Mouse (Mus musculus): ENCODE data around the gene Ccdc63. TPM values are rescaled to one million over a fixed set of nuclear protein-coding genes. Genes with fewer than 3 reads are reported as not detected.

The Ccdc63 gene
- polyA plus RNA-seq, 1 experiment, result 0.07 TPM

DNA sequence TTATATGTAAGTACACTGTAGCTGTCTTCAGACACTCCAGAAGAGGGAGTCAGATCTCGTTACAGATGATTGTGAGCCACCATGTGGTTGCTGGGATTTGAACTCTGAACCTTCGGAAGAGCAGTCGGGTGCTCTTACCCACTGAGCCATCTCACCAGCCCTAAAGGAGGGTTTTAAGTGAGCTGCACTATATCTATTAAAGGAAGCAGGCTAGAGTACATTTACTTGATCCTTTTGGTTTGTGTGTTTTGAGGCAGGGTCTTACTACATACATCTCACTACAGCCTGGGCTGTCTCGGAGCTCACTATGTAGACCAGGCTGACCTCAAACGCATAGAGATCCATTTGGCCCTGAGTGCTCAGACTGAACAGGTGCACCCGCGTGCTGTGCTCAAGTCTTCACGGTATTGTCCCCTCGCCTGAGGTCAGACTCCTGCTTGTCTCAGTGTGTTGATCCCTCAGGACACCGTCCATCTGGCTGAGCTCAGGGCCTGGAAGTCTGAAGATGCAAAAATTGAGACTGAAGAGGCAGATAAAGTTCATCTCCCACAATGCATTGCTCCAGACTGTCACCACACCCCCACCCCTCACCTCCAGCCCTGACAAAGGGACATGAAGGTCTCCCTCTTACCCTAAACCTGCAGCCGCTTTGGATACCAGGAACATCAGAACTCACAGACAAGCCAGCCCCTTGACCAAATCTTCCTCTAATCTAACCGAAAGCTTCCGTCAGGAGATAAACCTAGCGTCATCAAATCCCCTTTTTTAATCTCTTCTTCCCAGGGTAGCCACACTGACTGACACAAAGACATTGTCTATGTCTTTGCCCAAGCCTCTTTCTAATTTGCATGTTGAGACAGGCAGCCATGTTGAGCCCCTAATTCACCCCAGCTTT lies 6.0 kb downstream of the Ccdc63 start:
- TF ChIP-seq CTCF (IDR thresholded peaks at IDR 0.05; ENCODE audit: borderline replicate concordance, extremely low read depth, insufficient read depth, insufficient read length) (no peak), POLR2A (IDR thresholded peaks at IDR 0.05; ENCODE audit: borderline replicate concordance, extremely low read depth, insufficient read depth, insufficient read length, poor library complexity, severe bottlenecking) (no peak)
- DNase-seq (ENCODE audit: low read depth), result no peak

DNA sequence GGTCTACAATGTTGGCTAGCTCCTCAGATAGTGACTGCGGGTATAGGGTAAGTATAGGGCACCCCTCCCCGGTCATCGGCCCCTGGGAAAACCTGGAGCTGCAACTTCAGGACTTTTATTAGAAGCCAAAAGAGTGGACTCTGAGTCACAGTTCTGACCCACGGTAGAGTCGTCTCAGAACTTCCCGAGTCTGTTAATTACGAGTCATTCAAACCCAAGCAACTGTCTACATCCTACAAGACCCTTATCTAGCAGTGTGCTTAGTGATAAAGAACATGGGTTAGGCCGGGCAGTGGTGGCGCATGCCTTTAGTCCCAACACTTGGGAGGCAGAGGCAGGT lies 7.6 kb downstream of the Ccdc63 start:
- TF ChIP-seq CTCF (IDR thresholded peaks at IDR 0.05; ENCODE audit: borderline replicate concordance, extremely low read depth, insufficient read depth, insufficient read length) (no peak), POLR2A (IDR thresholded peaks at IDR 0.05; ENCODE audit: borderline replicate concordance, extremely low read depth, insufficient read depth, insufficient read length, poor library complexity, severe bottlenecking) (no peak)
- no peak for DNase-seq (ENCODE audit: low read depth)

DNA sequence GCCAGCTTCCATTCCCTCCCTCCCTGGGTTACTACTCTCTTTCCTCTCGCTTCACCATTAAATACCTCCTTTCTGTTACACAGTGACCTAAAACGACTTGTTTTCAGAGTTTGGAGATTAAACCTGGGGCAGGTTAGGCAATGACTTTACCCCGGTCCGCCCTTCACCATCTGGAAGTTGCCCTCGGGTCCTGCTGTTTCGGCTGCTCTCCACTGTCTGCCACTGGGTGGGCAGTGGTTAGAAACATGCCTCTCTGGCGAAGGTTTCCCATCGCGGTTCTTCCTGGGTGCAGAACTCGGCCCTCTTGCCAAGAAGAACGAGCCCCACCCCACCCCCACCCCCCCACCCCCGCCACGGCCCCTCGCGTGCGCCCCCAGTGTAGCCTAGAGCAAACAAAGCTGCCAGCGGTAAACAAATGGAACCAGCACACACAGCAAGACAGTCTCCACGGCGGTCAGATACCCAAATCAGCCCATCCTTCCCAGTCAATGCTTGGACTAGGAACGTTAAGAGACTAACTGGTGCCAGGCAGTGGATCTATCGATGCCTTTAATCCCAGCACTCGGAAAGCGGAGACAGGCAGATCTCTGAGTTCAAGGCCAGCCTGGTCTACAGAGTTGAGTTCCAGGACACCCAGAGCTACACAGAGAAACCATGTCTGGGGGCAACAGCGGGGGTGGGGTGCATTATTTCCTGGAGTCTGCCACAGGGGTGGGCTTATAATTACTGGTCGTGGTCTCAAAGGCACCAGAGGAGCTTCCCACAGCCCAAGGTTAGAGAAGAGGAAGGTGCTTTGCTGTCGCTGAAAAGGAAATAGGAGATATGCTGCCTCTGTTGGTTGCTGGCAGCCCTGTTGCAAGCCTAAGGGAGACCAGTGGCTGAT lies 8.2 kb downstream of the Ccdc63 start:
- TF ChIP-seq POLR2A (IDR thresholded peaks at IDR 0.05; ENCODE audit: borderline replicate concordance, extremely low read depth, insufficient read depth, insufficient read length, poor library complexity, severe bottlenecking) (no peak), CTCF (IDR thresholded peaks at IDR 0.05; ENCODE audit: borderline replicate concordance, extremely low read depth, insufficient read depth, insufficient read length) (no peak)
- DNase-seq (ENCODE audit: low read depth), result no peak

DNA sequence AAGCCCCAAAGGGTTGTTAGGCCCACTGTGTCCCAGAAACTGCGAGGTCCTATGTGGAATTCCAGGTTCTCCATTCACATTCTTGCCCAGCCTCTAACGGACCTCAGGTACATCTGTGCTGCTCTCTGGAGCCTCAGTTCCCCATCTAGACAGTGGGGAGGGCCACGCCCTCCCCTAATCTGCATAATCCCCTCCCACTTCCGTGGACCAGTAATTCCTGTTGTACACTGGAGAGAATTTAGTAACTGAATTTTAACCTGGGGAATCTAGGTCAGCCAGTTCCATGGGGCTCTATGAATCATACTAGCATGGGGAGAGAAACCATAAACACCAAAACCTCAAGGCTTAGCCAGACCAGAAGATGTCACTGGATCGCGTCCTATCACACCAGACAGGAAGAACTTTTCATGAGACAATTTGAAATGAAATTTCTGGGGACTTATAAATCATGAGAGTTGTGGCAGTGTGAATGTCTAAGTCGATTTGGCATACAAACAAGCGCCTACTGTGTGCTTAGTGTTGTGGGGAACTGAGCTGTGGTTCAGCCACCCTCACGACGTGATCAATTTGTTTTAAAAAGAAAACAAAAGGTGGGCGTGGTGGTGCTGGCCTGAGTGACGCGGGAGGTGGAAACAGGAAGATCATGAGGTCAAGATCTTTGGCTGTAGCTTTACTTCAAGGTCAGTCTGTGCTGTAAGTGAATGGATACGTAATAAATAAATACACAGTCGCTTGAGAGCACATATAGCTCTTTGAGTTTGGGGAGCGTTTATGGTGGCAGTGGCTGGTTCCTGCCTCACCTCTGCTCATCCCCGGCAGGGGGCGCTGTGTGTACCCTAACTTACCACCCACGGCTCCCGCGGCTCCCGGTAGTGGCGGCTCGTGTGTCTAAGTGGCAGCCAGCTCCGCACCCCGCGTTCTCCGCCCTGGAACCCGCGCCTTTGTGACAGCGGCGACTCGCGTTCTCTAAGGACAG lies 9.3 kb downstream of the Ccdc63 start:
- TF ChIP-seq POLR2A (IDR thresholded peaks at IDR 0.05; ENCODE audit: borderline replicate concordance, extremely low read depth, insufficient read depth, insufficient read length, poor library complexity, severe bottlenecking) (no peak), CTCF (IDR thresholded peaks at IDR 0.05; ENCODE audit: borderline replicate concordance, extremely low read depth, insufficient read depth, insufficient read length) (peak; percentile 81)
- DNase-seq (ENCODE audit: low read depth), result peak; percentile 84

DNA sequence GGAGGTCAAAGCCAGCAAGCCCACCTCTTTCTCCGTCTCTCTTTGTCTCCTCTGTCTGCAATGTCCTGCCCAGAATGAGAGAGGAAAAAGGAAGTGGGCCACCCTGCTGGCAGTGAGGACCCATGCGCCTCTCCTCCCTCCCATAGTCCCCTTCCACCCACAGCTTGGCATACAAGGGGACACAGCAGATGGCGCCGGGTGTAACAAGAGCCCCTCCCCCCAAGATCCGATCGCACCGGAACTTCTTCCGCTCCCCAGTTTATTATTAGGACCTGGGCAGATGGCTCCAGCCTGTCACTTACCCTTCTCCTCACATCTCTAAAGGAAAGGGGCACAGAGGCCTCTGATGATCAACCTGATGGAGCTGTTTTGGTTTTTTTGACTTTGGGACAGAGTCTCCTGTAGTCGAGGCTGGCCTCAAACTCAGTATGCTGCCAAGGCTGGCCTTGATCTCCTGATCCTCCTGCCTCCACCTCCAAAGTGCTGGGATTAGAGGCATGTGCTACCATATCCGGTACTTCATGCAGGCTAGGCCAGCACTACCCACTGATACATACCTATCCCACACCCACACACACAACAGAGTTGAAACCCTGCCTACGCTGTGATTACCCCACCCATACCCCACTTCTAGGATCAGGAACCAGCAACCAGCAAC lies 10.2 kb downstream of the Ccdc63 start:
- TF ChIP-seq POLR2A (IDR thresholded peaks at IDR 0.05; ENCODE audit: borderline replicate concordance, extremely low read depth, insufficient read depth, insufficient read length, poor library complexity, severe bottlenecking), result no peak
- TF ChIP-seq CTCF (IDR thresholded peaks at IDR 0.05; ENCODE audit: borderline replicate concordance, extremely low read depth, insufficient read depth, insufficient read length), result no peak
- DNase-seq (ENCODE audit: low read depth), result no peak

DNA sequence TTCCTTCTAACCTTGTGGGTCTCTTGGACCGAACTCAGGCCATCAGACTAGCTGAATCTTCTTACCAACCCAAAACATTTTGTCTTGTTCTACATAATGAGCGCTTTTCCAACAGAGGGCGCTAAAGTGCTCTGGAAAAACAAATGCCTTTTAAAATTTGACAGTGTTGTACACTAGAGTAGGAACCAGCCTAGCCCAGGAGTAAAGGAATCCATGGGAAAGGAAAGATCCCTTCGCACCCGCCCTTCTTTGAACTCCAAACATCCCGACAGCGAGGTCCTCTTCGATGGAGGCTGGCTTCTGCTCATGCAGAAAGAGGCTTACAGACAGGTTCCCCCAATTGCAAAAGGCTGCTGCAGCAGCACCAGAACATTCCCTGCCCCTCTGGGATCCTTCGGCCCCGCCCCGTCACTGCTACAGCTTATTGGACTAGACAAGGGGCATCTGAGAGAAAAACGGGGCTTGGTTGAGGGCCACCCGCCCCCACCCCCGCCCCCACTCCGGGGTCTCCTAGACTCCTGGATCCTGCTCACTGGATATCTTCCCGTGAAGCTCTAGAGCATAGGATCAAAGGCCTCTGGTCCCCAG lies 11.5 kb downstream of the Ccdc63 start:
- peak; percentile 45; the same call in 1 of the 2 replicates for TF ChIP-seq CTCF (IDR thresholded peaks at IDR 0.05; ENCODE audit: borderline replicate concordance, extremely low read depth, insufficient read depth, insufficient read length)
- no peak for TF ChIP-seq POLR2A (IDR thresholded peaks at IDR 0.05; ENCODE audit: borderline replicate concordance, extremely low read depth, insufficient read depth, insufficient read length, poor library complexity, severe bottlenecking)
- DNase-seq (ENCODE audit: low read depth), result peak; percentile 93

DNA sequence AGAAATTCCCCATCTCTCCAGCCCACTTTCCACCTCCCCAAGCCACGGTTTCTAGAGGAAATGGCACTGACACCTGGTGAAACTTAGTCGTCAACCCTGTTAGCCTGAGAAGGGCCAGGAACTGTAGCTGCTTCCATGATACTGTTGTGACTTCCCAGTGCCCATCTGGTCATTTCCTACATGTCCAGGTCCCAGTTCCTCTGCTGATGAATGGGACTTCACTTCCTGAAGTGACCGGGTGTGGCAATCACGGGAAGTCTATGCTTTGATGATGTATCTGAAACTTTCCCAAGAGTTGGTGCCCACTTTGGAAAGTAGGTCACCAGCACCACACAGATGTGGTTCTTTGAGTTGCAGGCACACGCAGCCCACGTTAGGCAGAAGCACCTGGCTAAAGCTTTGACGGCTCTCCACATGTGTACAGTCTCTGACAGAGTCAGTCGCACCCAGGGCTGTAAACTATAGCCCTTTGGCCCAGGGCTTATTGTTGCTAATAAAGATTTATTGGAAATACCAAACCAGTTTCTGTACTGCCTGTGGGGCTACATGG lies 15.3 kb downstream of the Ccdc63 start:
- TF ChIP-seq POLR2A (IDR thresholded peaks at IDR 0.05; ENCODE audit: borderline replicate concordance, extremely low read depth, insufficient read depth, insufficient read length, poor library complexity, severe bottlenecking) (no peak), CTCF (IDR thresholded peaks at IDR 0.05; ENCODE audit: borderline replicate concordance, extremely low read depth, insufficient read depth, insufficient read length) (no peak)
- no peak for DNase-seq (ENCODE audit: low read depth)

DNA sequence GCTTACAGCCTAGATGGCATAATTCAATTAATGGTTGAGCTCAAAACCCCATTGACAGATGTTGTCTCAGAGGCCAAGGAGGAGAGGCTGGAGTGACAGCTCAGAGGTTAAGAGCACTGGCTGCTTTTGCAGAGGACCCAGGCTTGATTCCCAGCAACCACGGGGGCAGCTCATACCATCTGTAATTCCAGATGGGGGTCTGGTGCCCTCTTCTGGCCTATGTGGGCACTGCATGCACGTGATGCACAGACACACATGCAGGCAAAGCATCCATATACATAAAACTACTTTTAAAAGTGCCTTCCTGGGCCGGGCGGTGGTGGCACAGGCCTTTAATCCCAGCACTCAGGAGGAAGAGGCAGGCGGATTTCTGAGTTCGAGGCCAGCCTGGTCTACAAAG lies 24.4 kb downstream of the Ccdc63 start:
- DNase-seq (ENCODE audit: low read depth), result no peak
- TF ChIP-seq CTCF (IDR thresholded peaks at IDR 0.05; ENCODE audit: borderline replicate concordance, extremely low read depth, insufficient read depth, insufficient read length), result peak; percentile 18; the same call in 1 of the 2 replicates
- no peak for TF ChIP-seq POLR2A (IDR thresholded peaks at IDR 0.05; ENCODE audit: borderline replicate concordance, extremely low read depth, insufficient read depth, insufficient read length, poor library complexity, severe bottlenecking)

DNA sequence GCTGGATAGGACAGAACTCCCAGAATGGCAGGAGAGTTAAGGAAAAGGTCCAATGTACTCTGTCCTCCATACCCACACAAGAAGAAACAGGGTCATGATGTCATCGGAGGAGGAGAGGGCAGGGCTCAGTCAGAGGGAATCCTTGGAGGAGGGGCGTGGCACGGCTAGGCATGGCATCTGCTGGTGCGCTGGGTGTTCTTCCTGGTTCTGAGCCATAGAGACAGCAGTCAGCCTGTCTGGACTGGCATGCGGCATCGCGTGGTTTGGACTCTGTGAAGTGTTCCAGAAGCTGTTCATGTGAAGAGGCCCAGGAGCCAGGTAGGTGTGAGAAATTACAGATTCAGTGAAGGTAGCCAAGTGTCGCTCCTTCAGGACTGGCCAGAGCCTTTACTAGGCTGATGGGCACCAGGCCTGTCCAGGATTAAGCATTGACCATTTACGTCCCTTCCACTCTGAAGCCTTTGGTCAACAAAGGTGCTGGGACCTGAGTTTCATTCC lies 25.3 kb downstream of the Ccdc63 start:
- DNase-seq (ENCODE audit: low read depth), result no peak
- no peak for TF ChIP-seq CTCF (IDR thresholded peaks at IDR 0.05; ENCODE audit: borderline replicate concordance, extremely low read depth, insufficient read depth, insufficient read length)
- TF ChIP-seq POLR2A (IDR thresholded peaks at IDR 0.05; ENCODE audit: borderline replicate concordance, extremely low read depth, insufficient read depth, insufficient read length, poor library complexity, severe bottlenecking), result no peak

Measured in brain, embryonic 14.5 days (tissue).